Mouse (Mus musculus): Measurements from ENCODE around the gene Hpca.
A peak's percentile ranks its signal among the peaks of the same experiment; 100 is the strongest.

GRCm38 (mm10) chr4:129082379-129083115, 39.3 kb downstream of the Hpca start:
- TF ChIP-seq POLR2A (IDR thresholded peaks at IDR 0.05; ENCODE audit: extremely low read depth, insufficient read depth, low read length): no peak
- peak; percentile 83 for TF ChIP-seq CTCF (IDR thresholded peaks at IDR 0.05; ENCODE audit: low read depth, low read length)
